Mouse (Mus musculus): Measurements from ENCODE around the gene Tmprss13. TPM values are rescaled to one million over a fixed set of nuclear protein-coding genes. Genes with fewer than 3 reads are reported as not detected.

Gene Tmprss13
- polyA plus RNA-seq, 1 experiment from 2014 or later: 0.09 TPM

GRCm38 (mm10) chr9:45329577-45329976, 10.7 kb downstream of the Tmprss13 start:
- ATAC-seq (replicated peaks; ENCODE audit: insufficient number of reproducible peaks, insufficient read depth, low FRiP score, low read depth): no peak
- peaks cover 6% of the 10 kb centered on the region; the same call in 1 of the 2 replicates for H3K4me1 ChIP-seq (replicated peaks)
- H3K27me3 ChIP-seq: no peaks in the 10 kb centered on the region
- H3K4me3 ChIP-seq: no peak overlapping the region
- no peaks in the 10 kb centered on the region for H3K9me3 ChIP-seq (replicated peaks)
- no peak overlapping the region for H3K27ac ChIP-seq
- no peak overlapping the region for H3K9ac ChIP-seq
- WGBS: 86% methylated on average over 6 of the region's 6 CpGs
- no peaks in the 10 kb centered on the region for H3K36me3 ChIP-seq
- no peak overlapping the region for H3K4me2 ChIP-seq

- H3K4me3 ChIP-seq: no peak overlapping the region
- no peak overlapping the region for H3K27ac ChIP-seq
- H3K27me3 ChIP-seq: peaks cover 12% of the 10 kb centered on the region; the same call in 1 of the 2 replicates
- WGBS: 63% methylated on average over 2 of the region's 2 CpGs
- no peak overlapping the region for H3K9ac ChIP-seq
- H3K4me1 ChIP-seq (replicated peaks): no peaks in the 10 kb centered on the region
- H3K36me3 ChIP-seq: no peaks in the 10 kb centered on the region
- H3K9me3 ChIP-seq (replicated peaks): no peaks in the 10 kb centered on the region
- H3K4me2 ChIP-seq: no peak overlapping the region
- no peak for ATAC-seq (replicated peaks; ENCODE audit: insufficient number of reproducible peaks, insufficient read depth, low FRiP score, low read depth)
Measured at GRCm38 (mm10) chr9:45337406-45337805, 18.5 kb downstream of the Tmprss13 start.

- H3K9me3 ChIP-seq (replicated peaks): no peaks in the 10 kb centered on the region
- ATAC-seq (replicated peaks; ENCODE audit: insufficient number of reproducible peaks, insufficient read depth, low FRiP score, low read depth): no peak
- H3K4me2 ChIP-seq: no peak overlapping the region
- no peaks in the 10 kb centered on the region for H3K36me3 ChIP-seq
- 80% methylated on average over 3 of the region's 3 CpGs for WGBS
- H3K4me1 ChIP-seq (replicated peaks): no peaks in the 10 kb centered on the region
- H3K9ac ChIP-seq: no peak overlapping the region
- H3K27ac ChIP-seq: no peak overlapping the region
- H3K27me3 ChIP-seq: peaks cover 6% of the 10 kb centered on the region; the same call in 1 of the 2 replicates
- H3K4me3 ChIP-seq: no peak overlapping the region
Measured at GRCm38 (mm10) chr9:45343066-45343465, 24.2 kb downstream of the Tmprss13 start.

- no peak for ATAC-seq (replicated peaks; ENCODE audit: insufficient number of reproducible peaks, insufficient read depth, low FRiP score, low read depth)
- Histone ChIP-seq H3K27ac (no peak overlapping the region), H3K4me1 (replicated peaks) (no peaks in the 10 kb centered on the region), H3K4me2 (no peak overlapping the region), H3K9me3 (replicated peaks) (no peaks in the 10 kb centered on the region), H3K36me3 (no peaks in the 10 kb centered on the region), H3K27me3 (0 out of 2 replicates have a peak, but pooled peaks cover 6% of the 10 kb centered on the region), H3K4me3 (no peak overlapping the region), H3K9ac (no peak overlapping the region)
- 66% methylated on average over 2 of the region's 2 CpGs for WGBS
Measured at GRCm38 (mm10) chr9:45345516-45345915, 26.6 kb downstream of the Tmprss13 start.

GRCm38 (mm10) chr9:45346276-45346675, 27.4 kb downstream of the Tmprss13 start:
- H3K36me3 ChIP-seq: no peaks in the 10 kb centered on the region
- no peak for ATAC-seq (replicated peaks; ENCODE audit: insufficient number of reproducible peaks, insufficient read depth, low FRiP score, low read depth)
- H3K27ac ChIP-seq: no peak overlapping the region
- no peaks in the 10 kb centered on the region for H3K4me1 ChIP-seq (replicated peaks)
- WGBS: 71% methylated on average over 6 of the region's 6 CpGs
- no peak overlapping the region for H3K4me2 ChIP-seq
- H3K27me3 ChIP-seq: 0 out of 2 replicates have a peak, but pooled peaks cover 6% of the 10 kb centered on the region
- no peak overlapping the region for H3K9ac ChIP-seq
- no peak overlapping the region for H3K4me3 ChIP-seq
- H3K9me3 ChIP-seq (replicated peaks): no peaks in the 10 kb centered on the region

DNA sequence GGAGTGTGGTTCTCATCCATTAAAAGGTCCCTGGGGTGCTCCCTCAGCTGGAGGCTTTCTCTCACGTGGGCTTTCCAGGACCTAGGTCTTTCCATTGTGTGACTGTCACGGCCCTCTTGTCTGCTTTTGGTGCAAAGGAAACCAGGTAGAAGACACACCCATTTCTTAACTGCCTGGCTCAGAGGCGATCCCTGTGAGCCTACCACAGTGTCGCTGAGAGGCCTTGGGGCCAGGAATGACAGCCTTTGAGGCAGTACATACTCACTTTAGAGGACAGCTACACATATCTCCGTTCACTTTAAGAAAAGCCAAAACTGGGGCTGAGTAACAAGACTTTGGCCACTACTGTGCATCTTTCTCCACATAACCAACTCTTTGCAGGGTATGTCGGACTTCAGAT, 29.7 kb downstream of the Tmprss13 start:
- no peaks in the 10 kb centered on the region for H3K36me3 ChIP-seq
- no peak for ATAC-seq (replicated peaks; ENCODE audit: insufficient number of reproducible peaks, insufficient read depth, low FRiP score, low read depth)
- H3K27me3 ChIP-seq: 0 out of 2 replicates have a peak, but pooled peaks cover 6% of the 10 kb centered on the region
- no peak overlapping the region for H3K4me3 ChIP-seq
- H3K9ac ChIP-seq: no peak overlapping the region
- no peaks in the 10 kb centered on the region for H3K4me1 ChIP-seq (replicated peaks)
- no peak overlapping the region for H3K27ac ChIP-seq
- H3K9me3 ChIP-seq (replicated peaks): no peaks in the 10 kb centered on the region
- WGBS: 74% methylated on average over 6 of the region's 6 CpGs
- H3K4me2 ChIP-seq: no peak overlapping the region

DNA sequence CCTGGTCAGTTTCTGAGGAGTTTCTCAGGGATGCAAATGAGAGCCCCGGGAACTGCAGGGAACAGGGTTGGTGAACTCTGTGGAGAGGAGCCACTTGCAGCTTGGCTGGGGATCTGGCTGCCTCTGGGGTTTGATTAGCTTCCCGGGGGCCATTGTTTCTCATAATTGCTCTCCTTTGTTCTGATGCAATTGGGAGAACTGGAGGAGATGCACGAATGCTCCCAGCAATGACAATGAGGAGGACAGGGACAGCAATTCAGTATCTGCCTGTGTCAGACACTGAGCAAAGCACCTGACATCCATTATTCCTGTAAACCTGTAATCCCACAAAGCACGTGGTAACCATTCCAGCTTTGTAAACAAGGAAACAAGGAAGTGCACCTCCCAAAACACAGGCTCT, 30.3 kb downstream of the Tmprss13 start:
- Histone ChIP-seq H3K27ac (no peak overlapping the region), H3K27me3 (0 out of 2 replicates have a peak, but pooled peaks cover 6% of the 10 kb centered on the region), H3K9ac (no peak overlapping the region), H3K36me3 (no peaks in the 10 kb centered on the region), H3K4me1 (replicated peaks) (no peaks in the 10 kb centered on the region), H3K4me3 (no peak overlapping the region), H3K9me3 (replicated peaks) (no peaks in the 10 kb centered on the region), H3K4me2 (no peak overlapping the region)
- 43% methylated on average over 4 of the region's 4 CpGs for WGBS
- ATAC-seq (replicated peaks; ENCODE audit: insufficient number of reproducible peaks, insufficient read depth, low FRiP score, low read depth): no peak

- Histone ChIP-seq H3K9me3 (replicated peaks) (no peaks in the 10 kb centered on the region), H3K4me1 (replicated peaks) (no peaks in the 10 kb centered on the region), H3K36me3 (no peaks in the 10 kb centered on the region), H3K4me2 (no peak overlapping the region), H3K27me3 (0 out of 2 replicates have a peak, but pooled peaks cover 6% of the 10 kb centered on the region), H3K27ac (no peak overlapping the region), H3K9ac (no peak overlapping the region), H3K4me3 (no peak overlapping the region)
- no peak for ATAC-seq (replicated peaks; ENCODE audit: insufficient number of reproducible peaks, insufficient read depth, low FRiP score, low read depth)
- 25% methylated on average over 5 of the region's 5 CpGs for WGBS
Measured at GRCm38 (mm10) chr9:45349851-45350250, 31.0 kb downstream of the Tmprss13 start.

DNA sequence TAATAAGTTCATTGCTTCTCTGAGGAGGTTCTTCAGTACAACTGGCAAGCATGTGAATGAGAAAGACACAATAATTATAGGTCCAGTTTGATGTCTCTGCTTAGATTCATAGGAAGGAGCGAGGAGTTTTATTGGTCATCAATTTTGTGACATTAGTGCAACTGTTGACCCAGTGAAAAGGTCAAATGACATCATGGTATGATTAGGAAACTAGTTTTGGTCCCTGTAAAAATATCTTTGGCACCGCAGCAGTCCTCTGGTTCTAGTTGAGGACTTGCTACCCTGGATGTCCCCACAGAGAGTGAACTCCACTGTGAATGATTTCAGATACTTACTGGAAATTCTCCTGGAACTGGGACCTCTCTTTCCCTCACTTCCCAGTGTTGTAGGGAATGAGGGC, 36.3 kb downstream of the Tmprss13 start:
- Histone ChIP-seq H3K9ac (no peak overlapping the region), H3K4me3 (no peak overlapping the region), H3K4me1 (replicated peaks) (no peaks in the 10 kb centered on the region), H3K27ac (no peak overlapping the region), H3K4me2 (no peak overlapping the region), H3K36me3 (no peaks in the 10 kb centered on the region), H3K27me3 (no peaks in the 10 kb centered on the region), H3K9me3 (replicated peaks) (no peaks in the 10 kb centered on the region)
- WGBS: 73% methylated on average over 2 of the region's 2 CpGs
- no peak for ATAC-seq (replicated peaks; ENCODE audit: insufficient number of reproducible peaks, insufficient read depth, low FRiP score, low read depth)

DNA sequence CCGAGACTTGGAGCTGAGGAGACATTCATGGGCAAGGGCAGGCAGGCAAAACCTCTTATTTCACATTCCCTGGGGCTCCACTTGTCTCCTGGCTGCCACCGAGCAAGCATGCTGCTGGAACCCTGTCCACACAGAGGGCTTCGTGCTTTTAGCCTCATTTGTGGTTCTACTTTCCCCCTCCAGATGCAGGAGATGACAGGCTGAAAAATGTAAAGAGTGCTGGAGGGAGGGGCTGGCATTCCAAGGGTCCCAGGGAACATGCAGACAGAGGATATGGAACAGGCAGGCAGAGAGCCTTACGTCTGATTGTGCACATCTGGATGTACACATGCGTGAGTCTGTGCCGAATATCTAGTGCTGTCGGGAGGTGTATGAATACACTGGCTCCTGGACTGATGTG, 39.5 kb downstream of the Tmprss13 start:
- no peak for ATAC-seq (replicated peaks; ENCODE audit: insufficient number of reproducible peaks, insufficient read depth, low FRiP score, low read depth)
- Histone ChIP-seq H3K9ac (no peak overlapping the region), H3K9me3 (replicated peaks) (no peaks in the 10 kb centered on the region), H3K36me3 (no peaks in the 10 kb centered on the region), H3K4me3 (no peak overlapping the region), H3K27me3 (no peaks in the 10 kb centered on the region), H3K27ac (no peak overlapping the region), H3K4me2 (no peak overlapping the region), H3K4me1 (replicated peaks) (peaks cover 7% of the 10 kb centered on the region)
- WGBS: 40% methylated on average over 7 of the region's 7 CpGs

DNA sequence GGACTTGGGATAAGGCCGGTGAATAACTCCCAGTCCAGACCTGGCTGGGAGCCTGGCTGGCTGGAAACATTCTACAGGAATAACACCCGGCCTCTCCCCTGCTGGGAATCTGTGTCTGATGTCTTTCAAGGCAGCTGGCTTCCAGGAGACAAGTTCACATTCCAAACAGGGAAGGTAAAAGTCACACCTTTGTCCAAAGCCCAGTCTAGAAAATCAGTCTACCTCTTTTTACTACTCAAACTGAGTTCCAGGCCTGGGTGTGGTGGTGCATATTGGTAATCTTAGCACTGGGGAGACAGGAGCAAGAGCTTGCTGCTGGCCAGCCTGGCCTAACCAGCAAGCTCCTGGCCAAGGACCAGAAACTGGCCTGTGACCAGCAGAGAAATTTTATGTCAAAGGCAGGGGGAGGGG, 43.2 kb downstream of the Tmprss13 start:
- Histone ChIP-seq H3K27ac (peak overlapping the region; percentile 44), H3K4me1 (replicated peaks) (peaks cover 7% of the 10 kb centered on the region), H3K9ac (no peak overlapping the region), H3K9me3 (replicated peaks) (no peaks in the 10 kb centered on the region), H3K27me3 (no peaks in the 10 kb centered on the region), H3K4me3 (no peak overlapping the region), H3K4me2 (no peak overlapping the region), H3K36me3 (no peaks in the 10 kb centered on the region)
- 8% methylated on average over 2 of the region's 2 CpGs for WGBS
- ATAC-seq (replicated peaks; ENCODE audit: insufficient number of reproducible peaks, insufficient read depth, low FRiP score, low read depth): peak; percentile 62; the same call in 1 of the 2 replicates

GRCm38 (mm10) chr9:45363639-45364214, 44.8 kb downstream of the Tmprss13 start:
- Histone ChIP-seq H3K9me3 (replicated peaks) (no peaks in the 10 kb centered on the region), H3K36me3 (no peaks in the 10 kb centered on the region), H3K4me1 (replicated peaks) (peaks cover 13% of the 10 kb centered on the region), H3K9ac (no peak overlapping the region), H3K4me2 (no peak overlapping the region), H3K27ac (no peak overlapping the region), H3K27me3 (no peaks in the 10 kb centered on the region), H3K4me3 (no peak overlapping the region)
- WGBS: 64% methylated on average over 7 of the region's 7 CpGs
- ATAC-seq (replicated peaks; ENCODE audit: insufficient number of reproducible peaks, insufficient read depth, low FRiP score, low read depth): no peak
